Comparison of ENCODE assay signal across 29 mouse cellular contexts in the genomic region with DNA sequence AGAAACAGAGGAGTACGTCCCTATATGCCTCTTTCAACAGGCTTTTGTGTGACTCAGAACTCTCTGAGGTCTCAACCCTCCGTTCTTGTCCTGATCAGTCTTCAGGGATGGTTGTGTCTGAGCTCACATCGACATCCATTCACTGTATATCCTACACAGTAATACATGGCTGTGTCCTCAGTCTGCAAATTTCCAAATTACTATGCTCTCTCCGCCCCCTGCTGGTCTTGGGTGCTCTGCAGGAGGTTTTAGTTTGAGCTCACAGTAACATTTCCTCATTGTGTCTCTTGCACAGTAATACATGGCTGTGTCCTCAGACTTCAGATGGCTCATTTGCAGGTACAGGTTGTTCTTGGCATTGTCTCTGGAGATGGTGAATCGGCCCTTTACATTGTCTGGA. TPM values are rescaled to one million over a fixed set of nuclear protein-coding genes. Genes with fewer than 3 reads are reported as not detected.
A peak's percentile ranks its signal among the peaks of the same experiment; 100 is the strongest.
DNase-seq lines count a peak whose midpoint lies in the region; ATAC-seq and TF ChIP-seq lines count a peak whose summit lies in the region.
"Not testable (repeated sequence)": the region's sequence is repeated elsewhere in the genome, so short reads cannot be mapped to it uniquely, and the experiment has no call there.
"Had no signal": no experiment of that assay in that cellular context is flagged by ENCODE, and none has a peak within 500 bp of the region (broad histone marks: within the 10 kb centered on the region; RNA-seq: fewer than 3 reads in every experiment).

No protein-coding gene starts in this region.

- WGBS in stomach, postnatal 0 days = 64% methylated on average over 5 of the region's 5 CpGs

- TF ChIP-seq EP300 in stomach, postnatal 0 days (optimal IDR thresholded peaks at IDR 0.05) = not testable (repeated sequence)

- H3K27me3 ChIP-seq in E14TG2a.4 (ENCODE audit: insufficient read depth, low read length); stomach, postnatal 0 days (ENCODE audit: control insufficient read depth, insufficient read depth, low read length): not testable (repeated sequence)

- H3K27ac ChIP-seq in stomach, postnatal 0 days (replicated peaks) = not testable (repeated sequence)

- ATAC-seq in granulocyte monocyte progenitor cell, adult 5-6 weeks (replicated peaks; ENCODE audit: poor library complexity, severe bottlenecking) = peak; percentile 50; the same call in 1 of the 2 replicates
- peak; percentile 61 for ATAC-seq in megakaryocyte progenitor cell, adult 5-6 weeks (replicated peaks; ENCODE audit: poor library complexity)
- ATAC-seq in stomach, postnatal 0 days (ENCODE audit: low FRiP score, low TSS enrichment) = not testable (repeated sequence)

- H3K9ac ChIP-seq in stomach, postnatal 0 days (ENCODE audit: low read length) = not testable (repeated sequence)

- H3K4me1 ChIP-seq in E14TG2a.4 (replicated peaks; ENCODE audit: low read depth, low read length); stomach, postnatal 0 days (replicated peaks; ENCODE audit: control insufficient read depth, insufficient read depth): not testable (repeated sequence)

- not testable (repeated sequence) for H3K36me3 ChIP-seq in E14TG2a.4 (ENCODE audit: insufficient read depth, low read length); stomach, postnatal 0 days (ENCODE audit: control insufficient read depth, insufficient read depth, low read length)

- peak; percentile 31 for DNase-seq in A20 (ENCODE audit: low read depth, low spot score)
- peak; percentile 39 for DNase-seq in R1 (ENCODE audit: low read depth, low spot score)
- not testable (repeated sequence) for DNase-seq in stomach, postnatal 0 days (ENCODE audit: low spot score)
- peak; percentile 67 for DNase-seq in thymus, postnatal 4 days

- not testable (repeated sequence) for H3K4me3 ChIP-seq in E14TG2a.4 (replicated peaks; ENCODE audit: low read length); stomach, postnatal 0 days (ENCODE audit: low read depth, low read length)

- not testable (repeated sequence) for H3K4me2 ChIP-seq in stomach, postnatal 0 days (replicated peaks; ENCODE audit: low read depth)

- H3K9me3 ChIP-seq in E14TG2a.4 (ENCODE audit: low read length) = peaks cover 10% of the 10 kb centered on the region; the same call in 1 of the 2 replicates
- H3K9me3 ChIP-seq in stomach, postnatal 0 days (ENCODE audit: control insufficient read depth, low read length) = not testable (repeated sequence)

- TF ChIP-seq CTCF in E14TG2a.4 (conservative IDR thresholded peaks at IDR 0.05; ENCODE audit: low read length) = peak; percentile 21
- TF ChIP-seq CTCF in stomach, postnatal 0 days (IDR thresholded peaks at IDR 0.05; ENCODE audit: low read depth) = peak; percentile 49

RNA-seq across cellular contexts. Expression of gene Adam6a, which starts 53.5 kb away (rescaled TPM):
- total RNA-seq in granulocyte monocyte progenitor cell, adult 5-6 weeks (2014; fragmentation: Nextera tagmentation) = not detected in 2 replicates
- not detected in 2 replicates for total RNA-seq in granulocyte monocyte progenitor cell, adult 5-6 weeks (2017)
- not detected in 2 replicates for total RNA-seq in megakaryocyte progenitor cell, adult 5-6 weeks (2015)
- not detected in 2 replicates for total RNA-seq in megakaryocyte progenitor cell, adult 5-6 weeks (2017)
- polyA plus RNA-seq in stomach, postnatal 0 days (2015; fragmentation: Nextera tagmentation; extraction: Ambion mirVana) = not detected in 2 replicates
- total RNA-seq: adrenal gland, adult 8-10 months; gastrocnemius, postnatal 14 days; heart, postnatal 25 days; layer of hippocampus, adult 8-10 months; layer of hippocampus, postnatal 25 days; left cerebral cortex, postnatal 4 days; neutrophil, adult 5-6 weeks had no signal
- polyA plus RNA-seq: embryonic facial prominence, embryonic 12.5 days; forebrain, embryonic 14.5 days; heart, embryonic 10.5 days; heart, embryonic 15.5 days; hindbrain, embryonic 11.5 days; hindbrain, embryonic 16.5 days; intestine, embryonic 15.5 days; kidney, postnatal 0 days; limb, embryonic 14.5 days; liver, embryonic 12.5 days; lung, postnatal 0 days; midbrain, embryonic 10.5 days; midbrain, embryonic 15.5 days; neural tube, embryonic 11.5 days; stomach, embryonic 16.5 days had no signal
